Mouse (Mus musculus) lung, embryonic 16.5 days (tissue): ENCODE measurements around the gene Fntb. TPM values are rescaled to one million over a fixed set of nuclear protein-coding genes. Genes with fewer than 3 reads are reported as not detected.
"Not testable (repeated sequence)": the region's sequence is repeated elsewhere in the genome, so short reads cannot be mapped to it uniquely, and the experiment has no call there.

Source experiments
- ATAC-seq: fragments of 200-750 bp; cut with Nextera tagmentation; 2 replicates; pipeline ENCODE4 v1.8.0; 2017; ENCODE audit warnings: low read depth, mild to moderate bottlenecking, moderate library complexity
- H3K27ac ChIP-seq: fragments of 300-500 bp; sonication (generic); 2 replicates; pipeline ENCODE4 v1.5.1; 2014; ENCODE audit warnings: mild to moderate bottlenecking, control low read depth, low read length
- H3K27me3 ChIP-seq: fragments of 300-500 bp; sonication (generic); 2 replicates; pipeline ENCODE4 v1.6.1; 2014; ENCODE audit warnings: low read depth, low read length, mixed read lengths; ENCODE audit not compliant: control insufficient read depth, insufficient read depth
- H3K36me3 ChIP-seq: fragments of 300-500 bp; sonication (generic); 2 replicates; pipeline ENCODE4 v1.6.1; 2014; ENCODE audit warnings: low read length; ENCODE audit not compliant: control insufficient read depth, insufficient read depth
- H3K4me1 ChIP-seq: fragments of 300-500 bp; sonication (generic); replicated peaks from 2 replicates; pipeline ENCODE4 v1.6.1; 2014; ENCODE audit warnings: low read length, mixed read lengths; ENCODE audit not compliant: control insufficient read depth, insufficient read depth
- H3K4me2 ChIP-seq: fragments of 300-500 bp; sonication (generic); 2 replicates; pipeline ENCODE4 v1.6.1; 2014; ENCODE audit warnings: low read depth, low read length, control low read depth
- H3K4me3 ChIP-seq: fragments of 300-500 bp; sonication (generic); 2 replicates; pipeline ENCODE4 v1.5.1; 2014; ENCODE audit warnings: mild to moderate bottlenecking, low read length, control low read depth
- H3K9ac ChIP-seq: fragments of 300-500 bp; sonication (generic); 2 replicates; pipeline ENCODE4 v1.6.1; 2014; ENCODE audit warnings: low read length, control low read depth
- H3K9me3 ChIP-seq: fragments of 300-500 bp; sonication (generic); 2 replicates; pipeline ENCODE4 v1.6.1; 2016; ENCODE audit warnings: low read length; ENCODE audit not compliant: control insufficient read depth
- WGBS: fragments of 180-500 bp; shearing (Covaris S2); extraction: QIAGEN DNeasy Blood & Tissue Kit; methylation state at CpG from one replicate; pipeline ENCODE4 v1.1.7; 2014; 5-methylcytosine and 5-hydroxymethylcytosine counted together
- polyA plus RNA-seq: library from polyadenylated mRNA; unstranded; fragments of >200 nt; fragmentation: Nextera tagmentation; extraction: Ambion mirVana; gene quantifications from 2 replicates; pipeline ENCODE4 v1.2.1, GENCODE M21; 2015

The Fntb gene
- polyA plus RNA-seq, 1 experiment from 2014 or later = 39.0 TPM

GRCm38 (mm10) chr12:76844346-76845061, 79.1 kb downstream of the Fntb start:
- Histone ChIP-seq H3K9me3 (no peaks in the 10 kb centered on the region), H3K36me3 (no peaks in the 10 kb centered on the region), H3K4me1 (no peaks in the 10 kb centered on the region), H3K27me3 (no peaks in the 10 kb centered on the region), H3K4me3 (no peak overlapping the region), H3K27ac (no peak overlapping the region), H3K4me2 (no peak overlapping the region), H3K9ac (no peak overlapping the region)
- ATAC-seq = no peak
- 83% methylated on average over 15 of the region's 15 CpGs for WGBS

GRCm38 (mm10) chr12:76852419-76852818, 87.0 kb downstream of the Fntb start:
- no peak overlapping the region for H3K4me2 ChIP-seq
- no peaks in the 10 kb centered on the region; the same call in 1 of the 2 replicates for H3K4me1 ChIP-seq
- H3K27me3 ChIP-seq = no peaks in the 10 kb centered on the region
- H3K9ac ChIP-seq = no peak overlapping the region
- ATAC-seq = no peak
- H3K4me3 ChIP-seq = no peak overlapping the region
- 84% methylated on average over 2 of the region's 2 CpGs for WGBS
- H3K36me3 ChIP-seq = no peaks in the 10 kb centered on the region
- H3K9me3 ChIP-seq = no peaks in the 10 kb centered on the region
- H3K27ac ChIP-seq = no peak overlapping the region

GRCm38 (mm10) chr12:76853378-76854142, 88.2 kb downstream of the Fntb start:
- Histone ChIP-seq H3K4me1 (no peaks in the 10 kb centered on the region; the same call in 1 of the 2 replicates), H3K4me2 (no peak overlapping the region), H3K9ac (no peak overlapping the region), H3K9me3 (no peaks in the 10 kb centered on the region), H3K27me3 (no peaks in the 10 kb centered on the region), H3K4me3 (no peak overlapping the region), H3K36me3 (no peaks in the 10 kb centered on the region), H3K27ac (no peak overlapping the region)
- 83% methylated on average over 1 of the region's 1 CpGs for WGBS
- ATAC-seq = no peak

GRCm38 (mm10) chr12:76857087-76857486, 91.7 kb downstream of the Fntb start:
- 81% methylated on average over 10 of the region's 10 CpGs for WGBS
- no peak overlapping the region for H3K27ac ChIP-seq

GRCm38 (mm10) chr12:76858788-76859187, 93.4 kb downstream of the Fntb start:
- H3K27ac ChIP-seq, H3K9me3 ChIP-seq, H3K36me3 ChIP-seq, H3K4me1 ChIP-seq, H3K4me2 ChIP-seq, H3K4me3 ChIP-seq, ATAC-seq, H3K27me3 ChIP-seq, H3K9ac ChIP-seq: not testable (repeated sequence)
- WGBS = 84% methylated on average over 6 of the region's 6 CpGs

More at GRCm38 (mm10) chr12:76857087-76857486, 91.7 kb downstream of the Fntb start:
- no peak overlapping the region for H3K4me3 ChIP-seq
- no peaks in the 10 kb centered on the region; the same call in 1 of the 2 replicates for H3K4me1 ChIP-seq
- no peaks in the 10 kb centered on the region for H3K27me3 ChIP-seq
- H3K4me2 ChIP-seq = no peak overlapping the region
- no peak for ATAC-seq
- no peaks in the 10 kb centered on the region for H3K9me3 ChIP-seq
- no peaks in the 10 kb centered on the region for H3K36me3 ChIP-seq
- no peak overlapping the region for H3K9ac ChIP-seq

GRCm38 (mm10) chr12:76863651-76864050, 98.3 kb downstream of the Fntb start:
- ATAC-seq = no peak
- 79% methylated on average over 11 of the region's 11 CpGs for WGBS
- no peaks in the 10 kb centered on the region for H3K36me3 ChIP-seq
- no peaks in the 10 kb centered on the region for H3K27me3 ChIP-seq
- no peak overlapping the region for H3K27ac ChIP-seq
- H3K4me3 ChIP-seq = no peak overlapping the region
- H3K4me2 ChIP-seq = no peak overlapping the region
- H3K9me3 ChIP-seq = no peaks in the 10 kb centered on the region
- H3K4me1 ChIP-seq = 0 out of 2 replicates have a peak, but pooled peaks cover 3% of the 10 kb centered on the region
- no peak overlapping the region for H3K9ac ChIP-seq

- no peak for ATAC-seq
- Histone ChIP-seq H3K4me3 (no peak overlapping the region), H3K36me3 (no peaks in the 10 kb centered on the region), H3K9ac (no peak overlapping the region), H3K27ac (no peak overlapping the region), H3K4me1 (0 out of 2 replicates have a peak, but pooled peaks cover 3% of the 10 kb centered on the region), H3K4me2 (no peak overlapping the region), H3K27me3 (no peaks in the 10 kb centered on the region), H3K9me3 (no peaks in the 10 kb centered on the region)
- 83% methylated on average over 13 of the region's 13 CpGs for WGBS
These were observed 99.9 kb downstream of the Fntb start for GRCm38 (mm10) chr12:76865266-76865665.

- WGBS = 45% methylated on average over 10 of the region's 10 CpGs
- peak overlapping the region; percentile 80 for H3K27ac ChIP-seq
- H3K27me3 ChIP-seq = no peaks in the 10 kb centered on the region
These were observed 102.3 kb downstream of the Fntb start for GRCm38 (mm10) chr12:76867586-76868280.

More at GRCm38 (mm10) chr12:76867586-76868280, 102.3 kb downstream of the Fntb start:
- H3K4me1 ChIP-seq = 0 out of 2 replicates have a peak, but pooled peaks cover 3% of the 10 kb centered on the region
- H3K9ac ChIP-seq = peak overlapping the region; percentile 20; the same call in 1 of the 2 replicates
- no peaks in the 10 kb centered on the region for H3K36me3 ChIP-seq
- H3K4me3 ChIP-seq = no peak overlapping the region
- no peak overlapping the region for H3K4me2 ChIP-seq
- H3K9me3 ChIP-seq = no peaks in the 10 kb centered on the region
- peak; percentile 82 for ATAC-seq
